Mouse (Mus musculus) ZHBTc4 (cell line): ENCODE data around the gene G2e3.

Experiments
- DNase-seq: peaks from one replicate; pipeline ENCODE4 v3.0.0-alpha.2; 2011; ENCODE audit warnings: low read depth, low spot score

Gene G2e3

DNA sequence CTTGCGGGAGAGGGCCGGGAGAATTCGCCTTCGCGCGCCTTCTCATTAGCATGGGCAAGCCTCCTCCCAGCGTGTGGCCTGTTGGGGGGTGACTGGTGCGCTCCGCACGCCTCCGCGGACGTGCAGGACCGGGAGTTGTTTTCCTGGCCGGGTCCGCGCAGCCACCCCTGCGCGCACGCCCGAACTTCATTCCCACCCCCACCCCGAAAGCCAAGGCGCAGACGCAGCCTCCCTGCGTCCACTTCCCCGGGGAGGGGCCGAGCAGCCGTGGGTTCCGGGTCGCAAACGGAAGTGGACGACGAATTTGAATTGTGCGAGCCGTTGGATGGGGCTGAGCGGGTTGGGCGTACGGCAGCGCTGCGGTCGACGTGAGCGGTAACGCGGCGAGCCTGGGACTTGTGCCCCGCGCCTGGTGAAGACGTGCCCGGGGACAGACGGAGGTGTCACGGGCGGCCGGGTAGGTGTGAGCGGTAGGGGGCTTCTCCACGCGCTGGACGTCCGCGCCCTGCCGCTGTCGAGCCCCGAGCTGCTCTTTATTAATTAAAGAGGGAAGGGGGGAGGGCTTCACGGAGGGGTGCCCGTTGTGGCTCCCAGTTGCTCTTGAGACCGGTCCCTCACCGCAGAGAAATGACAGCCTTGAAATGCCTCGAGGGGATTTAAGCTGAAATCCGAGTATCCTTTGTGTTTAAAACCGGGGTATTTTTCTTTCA, at the start of gene G2e3:
TSS of gene G2e3 (plus strand) at position 74 of the 710 bp plus-strand sequence.
- DNase-seq, result peak; percentile 96

DNA sequence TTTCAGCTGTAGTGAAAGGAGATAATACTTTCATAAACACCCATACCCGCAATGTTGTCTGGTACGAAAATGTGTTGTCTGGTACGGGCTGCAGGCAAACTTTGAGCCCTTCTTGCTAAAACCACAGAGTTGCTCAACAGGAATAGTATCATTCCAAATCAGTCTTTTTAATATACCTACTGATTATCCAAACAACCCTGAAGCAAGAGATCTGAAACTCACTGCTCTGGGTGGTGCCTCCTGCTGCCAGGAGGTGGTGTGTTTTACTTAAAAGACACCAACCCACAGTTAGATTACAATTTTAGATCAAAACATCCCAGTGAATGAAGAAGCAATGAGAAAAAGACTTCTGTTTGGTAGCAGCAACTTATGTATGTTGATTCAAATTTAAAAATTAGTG, 24.3 kb upstream of the G2e3 start:
- DNase-seq, result no peak

DNA sequence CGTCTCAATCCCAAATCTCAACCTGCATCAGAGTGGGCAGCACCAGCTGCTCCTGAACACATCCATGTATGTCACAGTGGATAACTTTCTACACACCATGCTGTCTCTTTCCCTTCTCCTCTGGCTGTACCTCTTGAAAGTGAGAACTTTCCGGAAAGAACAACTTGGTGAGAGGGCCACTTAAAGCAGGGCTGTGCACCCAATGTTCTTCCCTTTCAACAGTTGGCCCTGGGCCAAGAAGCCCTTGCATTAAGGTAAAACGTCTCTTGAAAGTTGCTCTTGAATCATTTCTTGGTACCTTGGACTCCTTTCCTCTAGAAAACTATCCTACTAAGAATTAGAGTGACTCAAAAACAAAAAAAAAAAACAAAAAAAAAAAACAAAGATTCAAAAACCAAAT, 21.0 kb upstream of the G2e3 start:
- no peak for DNase-seq

DNA sequence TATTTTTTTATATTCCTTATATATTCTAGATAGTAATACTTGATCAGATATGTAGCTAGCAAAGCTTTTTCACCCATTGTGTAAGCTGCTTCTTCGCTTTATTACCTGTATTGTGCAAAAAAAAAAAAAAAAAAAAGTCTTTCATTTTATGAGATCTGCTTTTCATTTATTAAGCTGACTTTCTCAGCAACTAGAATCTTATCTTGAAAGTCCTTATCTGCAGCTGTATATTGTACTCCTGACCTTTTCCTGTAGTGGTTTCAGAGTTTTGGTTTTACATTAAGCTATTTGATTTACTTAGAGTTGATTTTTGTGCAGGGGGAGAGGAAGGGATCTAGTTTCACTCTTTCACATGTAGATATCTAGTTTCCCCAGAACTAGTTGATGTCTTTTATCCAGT, 10.8 kb upstream of the G2e3 start:
- no peak for DNase-seq

DNA sequence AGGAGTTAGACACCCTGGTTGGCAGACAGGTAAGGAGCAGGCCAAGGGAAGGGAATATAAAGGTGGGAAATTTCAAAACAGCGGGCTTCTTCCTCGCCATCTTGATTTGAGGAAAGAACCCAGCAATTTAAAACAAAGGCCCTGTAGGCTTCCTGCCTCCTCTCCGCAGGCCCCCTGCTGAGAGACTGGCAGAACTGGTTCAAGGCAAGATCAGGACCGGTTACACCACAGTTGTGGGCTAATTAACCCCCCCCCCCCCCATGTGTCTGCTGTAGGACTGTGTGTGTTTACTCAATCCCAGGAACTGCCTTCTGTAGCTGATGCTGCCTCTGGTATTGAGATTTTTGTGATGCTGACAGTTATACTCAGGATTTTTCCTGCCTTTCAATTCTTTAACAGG, 1.7 kb upstream of the G2e3 start:
- DNase-seq, result peak; percentile 80

DNA sequence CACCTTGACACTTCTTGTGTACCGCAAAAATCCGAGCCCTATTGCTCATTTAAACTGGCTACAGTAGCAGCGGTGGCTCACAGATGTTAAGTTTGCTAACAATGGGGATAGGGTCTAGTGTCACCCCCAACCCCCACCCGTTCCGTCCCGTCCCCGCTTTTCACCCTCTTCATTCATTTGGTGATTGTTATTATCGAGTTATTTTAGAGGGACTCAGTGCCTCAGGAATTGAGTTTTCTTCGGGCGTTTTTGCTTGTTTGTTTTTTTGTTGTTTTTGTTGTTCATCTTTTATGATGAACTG, 787 bp downstream of the G2e3 start:
- DNase-seq, result no peak

DNA sequence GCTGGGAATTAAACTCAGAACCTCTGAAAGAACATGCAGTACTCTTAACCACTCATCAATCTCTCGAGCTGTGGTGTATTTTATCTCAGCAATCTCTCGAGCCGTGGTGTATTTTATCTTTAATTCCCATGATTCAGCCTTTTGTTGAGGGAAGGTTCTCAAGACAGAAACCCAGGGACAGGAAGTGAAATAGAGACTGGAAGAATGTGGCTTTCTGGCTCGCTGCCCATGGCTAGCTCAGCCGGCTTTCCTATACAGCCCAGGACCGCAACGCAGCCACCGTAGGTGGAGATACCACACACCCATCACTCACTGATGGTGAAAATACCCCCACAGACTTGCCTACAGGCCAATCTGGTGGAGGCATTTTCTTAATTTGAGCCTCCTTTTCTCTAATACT, 7.4 kb downstream of the G2e3 start:
- DNase-seq, result no peak

DNA sequence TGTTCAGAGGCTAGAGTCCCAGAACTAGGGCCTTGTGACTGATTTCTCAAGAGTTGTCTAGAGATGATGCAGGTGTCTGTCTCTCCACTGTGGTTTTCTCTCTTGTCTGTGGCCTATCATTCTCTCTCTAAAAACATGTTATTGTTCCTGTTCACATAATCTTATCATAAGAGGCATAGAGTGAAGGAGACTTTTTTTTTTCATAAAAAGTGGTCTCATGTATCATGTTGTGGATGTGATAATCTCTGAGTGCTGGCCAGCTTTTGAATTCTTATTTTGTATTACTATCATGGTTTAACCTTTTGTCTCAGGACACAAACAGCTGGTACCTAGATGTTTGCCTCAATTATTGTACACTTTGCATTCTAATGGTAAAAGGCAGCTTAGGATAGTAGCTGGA, 13.4 kb downstream of the G2e3 start:
- no peak for DNase-seq

DNA sequence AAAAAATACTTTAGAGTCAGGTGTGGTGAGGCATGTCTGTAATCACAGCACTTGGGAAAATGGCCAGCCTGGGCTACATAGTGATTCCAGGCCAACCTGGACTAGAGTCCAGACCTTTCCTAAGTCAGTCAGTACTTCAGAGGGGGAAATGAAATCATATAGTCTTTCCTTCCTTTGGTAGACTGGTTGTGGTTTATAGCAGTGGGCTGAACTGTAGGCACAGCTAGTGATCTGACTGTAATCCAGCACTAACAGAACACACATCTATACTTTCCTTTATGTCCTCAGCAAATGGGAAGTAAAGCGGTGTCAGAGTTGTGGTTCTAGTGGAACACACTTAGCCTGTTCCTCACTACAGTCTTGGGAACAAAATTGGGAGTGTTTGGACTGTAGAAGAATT, 15.0 kb downstream of the G2e3 start:
- DNase-seq, result no peak

DNA sequence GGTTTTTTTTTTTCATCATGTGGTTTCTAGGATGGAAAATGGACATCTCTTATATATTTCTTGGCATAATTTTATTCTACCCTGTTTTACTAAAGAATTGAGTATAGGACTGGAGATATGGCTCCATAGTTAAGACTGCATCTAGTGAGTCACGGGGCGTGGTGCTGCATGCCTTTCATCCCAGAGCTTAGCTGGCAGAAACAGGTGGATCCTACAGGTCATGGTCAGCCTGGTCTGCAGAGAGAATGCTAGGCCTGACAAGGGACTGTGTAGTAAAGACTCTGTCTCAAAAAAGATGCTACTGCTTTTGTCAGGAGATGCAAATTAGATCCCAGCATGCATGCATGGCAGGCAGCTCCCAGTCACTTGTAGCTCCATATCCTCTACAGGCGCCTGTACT, 20.6 kb downstream of the G2e3 start:
- no peak for DNase-seq

DNA sequence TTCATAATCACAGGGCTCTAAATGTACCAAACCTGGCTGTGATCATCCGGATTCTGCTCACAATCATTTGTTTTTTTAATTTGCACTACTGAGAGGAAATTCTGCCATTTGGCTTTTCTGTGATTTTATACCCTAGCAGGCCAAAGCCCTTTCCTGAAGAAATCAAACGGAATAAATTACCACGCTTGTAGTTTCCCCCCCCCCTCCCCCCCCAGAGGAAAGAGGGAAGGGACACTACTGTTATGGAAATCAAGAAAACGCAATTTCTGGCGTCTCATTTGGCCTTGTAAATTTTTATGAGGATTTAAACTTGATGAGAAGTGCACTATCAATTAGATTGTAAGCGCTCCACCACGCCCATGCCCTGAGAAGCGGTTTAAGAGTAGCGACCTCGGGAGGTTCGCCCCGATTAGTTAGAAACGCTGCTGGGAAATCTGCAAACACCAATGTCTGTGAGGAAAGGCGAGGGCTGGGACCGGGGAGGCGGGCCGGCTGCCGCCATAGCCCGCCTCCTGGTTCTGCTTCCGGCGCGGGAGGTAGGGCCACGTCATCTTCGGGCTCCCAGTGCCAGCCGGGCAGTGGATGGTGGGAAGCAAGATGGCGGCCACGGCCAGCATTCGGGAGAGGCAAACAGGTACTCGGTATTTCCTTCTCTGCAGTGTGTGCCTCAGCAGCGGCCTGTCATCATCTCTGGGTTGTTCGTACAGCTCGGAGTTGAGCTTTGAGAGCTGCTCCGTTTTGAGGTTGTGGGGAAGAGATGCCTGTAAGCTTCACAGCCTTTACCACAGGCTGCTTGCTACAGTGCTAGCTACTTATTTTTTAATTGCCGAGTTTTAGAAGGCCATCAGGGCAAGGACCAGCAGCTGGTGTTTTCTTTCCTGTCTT, 29.4 kb downstream of the G2e3 start, which contains the start of gene Scfd1:
TSS of gene Scfd1 (plus strand) at position 508 of the 885 bp plus-strand sequence.
- peak; percentile 98 for DNase-seq

DNA sequence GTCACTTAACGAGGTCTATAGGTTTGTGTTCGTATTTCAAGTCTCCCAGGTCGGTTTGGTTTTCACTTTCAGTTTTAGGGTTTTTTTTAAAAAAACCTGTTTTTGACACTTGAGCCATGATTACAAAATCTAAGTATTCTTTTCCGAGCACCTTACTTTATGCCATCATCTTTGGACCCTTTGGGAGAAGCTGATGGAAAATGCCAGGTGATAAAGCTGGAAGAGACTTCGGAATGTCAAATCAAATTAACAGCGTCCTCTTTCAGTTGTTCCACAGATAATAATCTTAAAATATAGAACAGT, 30.0 kb downstream of the G2e3 start:
- DNase-seq, result no peak

DNA sequence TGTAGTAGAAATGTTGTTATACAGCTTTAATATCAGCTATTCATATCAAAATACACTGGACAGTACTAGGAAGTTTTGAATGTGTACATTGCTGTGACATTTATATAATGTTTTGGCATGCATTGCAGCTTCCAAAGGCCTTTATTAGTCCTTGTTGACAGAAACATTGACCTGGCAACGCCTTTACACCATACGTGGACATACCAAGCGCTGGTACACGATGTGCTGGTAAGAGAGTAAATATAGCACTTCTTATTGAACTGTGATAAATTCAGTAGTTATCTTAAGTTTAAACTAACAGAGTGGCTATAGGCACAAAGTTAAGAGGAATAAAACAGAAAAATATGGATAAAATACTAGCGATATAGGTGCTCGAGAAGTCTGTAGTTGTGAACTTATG, 52.0 kb downstream of the G2e3 start:
- no peak for DNase-seq

DNA sequence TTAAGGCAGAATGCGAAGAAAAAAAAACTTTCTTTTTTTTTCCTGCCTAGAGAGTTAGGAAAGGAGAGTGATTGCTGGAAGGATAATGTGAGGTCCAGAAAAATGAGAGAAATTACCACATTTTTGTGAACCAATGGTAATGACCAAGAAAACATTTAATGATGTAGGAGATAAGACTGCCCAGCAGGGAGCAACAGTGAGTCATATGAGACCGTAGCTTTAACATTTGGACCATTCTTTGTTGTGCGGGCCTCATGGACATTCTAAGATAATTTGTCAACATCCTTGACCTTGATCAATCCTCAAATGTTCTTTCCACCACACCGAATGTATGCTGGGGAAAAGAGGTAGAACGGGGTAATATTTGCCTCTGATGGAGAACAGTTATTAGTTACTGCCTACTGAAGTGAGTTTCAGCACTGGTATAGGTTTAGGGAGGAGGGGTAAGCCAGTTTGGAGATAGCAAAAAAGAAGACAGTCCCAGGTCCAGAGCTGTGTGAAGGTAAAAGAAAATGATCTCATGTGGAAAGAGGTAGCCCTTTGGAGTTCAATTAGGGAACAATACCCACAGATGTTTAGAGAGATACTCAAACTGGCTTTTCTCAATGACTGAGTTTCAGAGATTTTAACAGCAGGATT, 54.3 kb downstream of the G2e3 start:
- DNase-seq, result peak; percentile 61

DNA sequence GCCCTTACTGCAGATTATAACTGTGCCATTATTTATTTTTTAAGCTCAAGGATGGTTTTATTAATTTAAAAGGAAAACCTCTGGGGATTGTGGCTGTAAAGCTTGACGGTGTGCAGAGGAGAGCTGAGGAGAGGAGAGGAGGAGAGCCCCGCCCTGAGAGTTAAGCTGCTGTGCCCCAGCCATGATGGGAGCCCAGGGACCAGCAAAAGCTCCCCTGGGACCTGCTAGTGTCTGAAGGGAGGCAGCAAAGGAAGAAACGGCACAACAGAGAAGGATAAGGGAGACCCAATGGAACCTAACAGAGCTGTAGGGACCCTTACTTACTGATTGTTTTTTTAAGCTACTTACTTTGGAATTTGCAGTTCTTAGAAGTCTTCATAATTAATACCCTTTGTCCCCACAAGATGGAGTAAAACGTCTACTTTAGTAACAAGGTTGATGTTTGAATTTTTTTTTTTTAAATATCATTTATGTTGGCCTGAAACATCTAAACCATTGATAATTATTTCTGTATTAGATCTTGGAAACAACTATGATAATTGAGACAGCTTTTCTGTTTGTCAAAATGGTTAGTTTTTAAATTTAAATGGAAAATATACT, 56.2 kb downstream of the G2e3 start:
- peak; percentile 21 for DNase-seq

DNA sequence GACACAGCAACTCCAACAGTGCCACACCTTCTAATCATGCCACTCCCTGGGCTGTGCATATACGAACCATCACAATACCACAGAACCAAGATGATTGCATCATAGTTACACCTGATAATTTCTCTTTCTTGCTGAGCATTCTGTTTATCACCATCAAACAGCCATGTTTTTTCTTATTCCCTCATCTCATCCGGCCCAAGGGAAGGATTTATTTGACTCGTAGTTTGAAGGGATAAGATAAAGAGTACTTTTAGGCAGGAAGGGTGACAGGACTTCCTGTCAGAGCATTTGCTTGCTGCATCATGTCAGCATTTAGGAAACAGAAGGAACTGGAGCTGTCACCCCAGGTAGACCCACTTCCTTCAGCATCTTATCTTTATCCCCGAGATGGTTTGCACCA, 63.5 kb downstream of the G2e3 start:
- DNase-seq, result no peak
